Mouse (Mus musculus): Measurements from ENCODE around the gene Ndufb10. TPM values are rescaled to one million over a fixed set of nuclear protein-coding genes. Genes with fewer than 3 reads are reported as not detected.
A peak's percentile ranks its signal among the peaks of the same experiment; 100 is the strongest.
"Not testable (repeated sequence)": the region's sequence is repeated elsewhere in the genome, so short reads cannot be mapped to it uniquely, and the experiment has no call there.

Gene Ndufb10
- polyA plus RNA-seq, 1 experiment from 2014 or later, result 321 TPM

DNA sequence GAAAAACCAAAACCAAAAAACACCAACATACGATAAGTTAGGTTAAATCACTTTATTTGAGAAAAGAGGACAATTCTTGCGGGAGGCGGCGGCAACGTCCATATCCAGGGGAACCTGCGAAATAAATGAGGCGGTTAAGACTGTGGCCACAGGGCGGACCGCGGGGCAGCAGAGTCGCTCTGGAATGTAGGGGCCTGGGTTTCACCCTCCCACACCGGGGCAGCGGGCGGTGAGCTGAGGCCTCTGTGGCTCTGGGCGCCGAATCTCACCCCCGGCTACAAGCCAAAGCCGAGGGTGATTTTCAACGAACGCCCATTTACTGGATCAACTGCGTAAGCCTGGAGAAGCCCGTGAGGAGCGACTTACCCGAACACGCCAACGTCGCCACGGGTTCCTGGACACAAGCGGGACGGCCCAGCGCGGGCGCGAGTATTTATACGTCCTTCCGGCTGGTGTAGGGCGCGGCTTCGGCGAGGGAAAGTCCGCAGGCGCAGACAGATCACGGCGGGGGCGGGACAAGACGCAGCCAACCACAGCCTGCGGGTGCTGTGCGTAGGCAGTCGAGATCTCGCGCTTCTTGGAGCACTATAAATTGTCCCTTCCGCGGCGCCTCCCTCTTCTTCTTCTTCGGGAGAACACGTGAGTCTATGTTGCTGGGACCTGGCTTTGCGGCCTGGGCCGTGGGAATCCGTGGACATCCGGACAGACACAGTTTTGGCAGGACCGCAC, 4.6 kb downstream of the Ndufb10 start:
- Histone ChIP-seq H3K4me3 (ENCODE audit: low read depth, low read length) (peak overlapping the region; percentile 81), H3K9me3 (ENCODE audit: control insufficient read depth, low read length) (no peaks in the 10 kb centered on the region), H3K4me1 (replicated peaks; ENCODE audit: control insufficient read depth, insufficient read depth, low read length) (peaks cover 18% of the 10 kb centered on the region), H3K9ac (ENCODE audit: low read depth, low read length) (peak overlapping the region; percentile 96), H3K4me2 (peak overlapping the region; percentile 80), H3K27me3 (replicated peaks; ENCODE audit: control insufficient read depth, insufficient read depth, low read length) (no peaks in the 10 kb centered on the region), H3K27ac (ENCODE audit: low read depth, low read length) (peak overlapping the region; percentile 80), H3K36me3 (ENCODE audit: control insufficient read depth, insufficient read depth, low read length) (peaks cover 17% of the 10 kb centered on the region)
- ATAC-seq (replicated peaks; ENCODE audit: low FRiP score), result peak; percentile 92
- WGBS, result under 1% methylated on average over 60 of the region's 61 CpGs
- peak; percentile 99 for DNase-seq (ENCODE audit: low spot score)

DNA sequence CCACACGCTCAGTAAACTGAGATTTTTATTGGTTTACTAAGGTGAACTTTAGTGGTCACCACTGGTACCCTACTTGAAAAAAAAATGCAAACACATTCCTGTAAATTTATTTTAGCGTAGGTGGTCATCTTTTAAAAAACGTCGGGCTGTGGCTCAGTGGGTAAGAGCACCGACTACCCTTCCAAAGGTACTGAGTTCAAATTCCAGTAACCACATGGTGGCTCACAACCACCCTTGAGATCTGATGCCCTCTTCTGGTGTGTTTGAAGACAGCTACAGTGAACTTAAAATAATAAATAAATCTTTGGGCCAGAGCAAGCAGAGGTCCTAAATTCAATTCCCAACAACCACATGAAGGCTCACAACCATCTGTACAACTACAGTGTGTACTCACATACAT, 5.3 kb downstream of the Ndufb10 start:
- not testable (repeated sequence) for ATAC-seq (replicated peaks; ENCODE audit: low FRiP score); DNase-seq (ENCODE audit: low spot score); H3K9me3 ChIP-seq (ENCODE audit: control insufficient read depth, low read length); H3K27me3 ChIP-seq (replicated peaks; ENCODE audit: control insufficient read depth, insufficient read depth, low read length)
- Histone ChIP-seq H3K4me1 (replicated peaks; ENCODE audit: control insufficient read depth, insufficient read depth, low read length) (peaks cover 18% of the 10 kb centered on the region), H3K4me2 (peak overlapping the region; percentile 80), H3K4me3 (ENCODE audit: low read depth, low read length) (peak overlapping the region; percentile 81), H3K9ac (ENCODE audit: low read depth, low read length) (peak overlapping the region; percentile 96), H3K36me3 (ENCODE audit: control insufficient read depth, insufficient read depth, low read length) (peaks cover 17% of the 10 kb centered on the region), H3K27ac (ENCODE audit: low read depth, low read length) (peak overlapping the region; percentile 38; the same call in 1 of the 2 replicates)
- whole genome bisulfite sequencing, result 40% methylated on average over 5 of the region's 5 CpGs

DNA sequence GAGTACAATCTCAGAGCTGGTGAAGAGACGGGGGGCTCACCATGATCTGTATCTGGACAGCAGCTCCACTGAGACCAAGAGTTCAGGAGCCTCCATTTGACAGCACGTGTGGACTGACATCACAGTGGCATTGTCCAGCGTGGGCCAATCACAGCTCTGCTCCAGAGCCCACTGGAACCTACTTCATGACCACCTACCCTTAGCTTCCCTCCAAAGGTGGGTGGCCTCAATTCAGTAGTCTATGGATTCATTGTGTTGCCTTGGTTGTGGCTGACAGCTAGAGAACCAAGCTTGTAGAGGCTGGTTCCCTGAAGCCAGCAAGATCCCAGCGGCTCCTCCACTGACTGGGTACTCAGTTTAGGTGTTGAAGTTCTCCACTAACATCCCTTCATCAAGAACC, 6.3 kb downstream of the Ndufb10 start, which contains the start of the genes Rnf151 and Rps2:
TSS of gene Rnf151 (minus strand) at position 121 of the 400 bp plus-strand sequence.
TSS of gene Rps2 (plus strand) at position 174 of the 400 bp plus-strand sequence.
- Histone ChIP-seq H3K4me1 (replicated peaks; ENCODE audit: control insufficient read depth, insufficient read depth, low read length) (peaks cover 16% of the 10 kb centered on the region), H3K36me3 (ENCODE audit: control insufficient read depth, insufficient read depth, low read length) (peaks cover 17% of the 10 kb centered on the region), H3K9ac (ENCODE audit: low read depth, low read length) (peak within 1 kb of the TSS; percentile 96), H3K9me3 (ENCODE audit: control insufficient read depth, low read length) (no peaks in the 10 kb centered on the region), H3K27ac (ENCODE audit: low read depth, low read length) (peak within 1 kb of the TSS; percentile 38), H3K4me3 (ENCODE audit: low read depth, low read length) (peak within 1 kb of the TSS; percentile 81), H3K4me2 (peak within 1 kb of the TSS; percentile 80), H3K27me3 (replicated peaks; ENCODE audit: control insufficient read depth, insufficient read depth, low read length) (no peaks in the 10 kb centered on the region)
- DNase-seq (ENCODE audit: low spot score) (no peak), ATAC-seq (replicated peaks; ENCODE audit: low FRiP score) (no peak)
- 75% methylated on average over 4 of the region's 4 CpGs for WGBS

DNA sequence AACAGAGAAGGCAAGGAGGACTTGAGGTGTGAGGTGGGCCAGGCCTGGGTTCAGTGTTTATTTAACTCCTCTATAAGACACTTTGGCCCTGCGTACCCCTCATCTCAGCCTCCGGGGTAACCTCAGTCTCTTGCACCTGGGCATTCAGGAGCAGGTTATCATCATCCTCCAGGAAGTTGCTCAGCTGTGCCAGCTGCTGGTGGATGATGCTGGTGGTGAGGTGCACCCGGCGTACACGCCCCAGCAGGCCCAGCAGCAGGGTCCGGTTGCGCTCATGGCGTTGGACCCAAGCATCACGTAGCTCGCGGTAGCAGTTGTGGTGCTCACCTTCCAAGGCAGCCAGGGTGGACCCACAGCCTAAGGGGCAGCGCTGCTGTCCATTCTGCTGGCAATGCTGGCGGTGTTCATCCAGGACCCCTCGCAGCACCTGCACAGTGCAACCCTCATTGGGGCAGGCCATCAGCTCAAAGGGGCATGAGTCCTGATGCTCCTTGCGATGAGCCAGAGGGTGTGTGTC, 8.1 kb downstream of the Ndufb10 start:
- Histone ChIP-seq H3K27me3 (replicated peaks; ENCODE audit: control insufficient read depth, insufficient read depth, low read length) (no peaks in the 10 kb centered on the region), H3K9ac (ENCODE audit: low read depth, low read length) (no peak overlapping the region), H3K4me3 (ENCODE audit: low read depth, low read length) (no peak overlapping the region), H3K4me2 (no peak overlapping the region), H3K4me1 (replicated peaks; ENCODE audit: control insufficient read depth, insufficient read depth, low read length) (peaks cover 8% of the 10 kb centered on the region), H3K36me3 (ENCODE audit: control insufficient read depth, insufficient read depth, low read length) (peaks cover 8% of the 10 kb centered on the region), H3K27ac (ENCODE audit: low read depth, low read length) (no peak overlapping the region), H3K9me3 (ENCODE audit: control insufficient read depth, low read length) (no peaks in the 10 kb centered on the region)
- ATAC-seq (replicated peaks; ENCODE audit: low FRiP score), result no peak
- WGBS, result 94% methylated on average over 15 of the region's 15 CpGs
- no peak for DNase-seq (ENCODE audit: low spot score)

DNA sequence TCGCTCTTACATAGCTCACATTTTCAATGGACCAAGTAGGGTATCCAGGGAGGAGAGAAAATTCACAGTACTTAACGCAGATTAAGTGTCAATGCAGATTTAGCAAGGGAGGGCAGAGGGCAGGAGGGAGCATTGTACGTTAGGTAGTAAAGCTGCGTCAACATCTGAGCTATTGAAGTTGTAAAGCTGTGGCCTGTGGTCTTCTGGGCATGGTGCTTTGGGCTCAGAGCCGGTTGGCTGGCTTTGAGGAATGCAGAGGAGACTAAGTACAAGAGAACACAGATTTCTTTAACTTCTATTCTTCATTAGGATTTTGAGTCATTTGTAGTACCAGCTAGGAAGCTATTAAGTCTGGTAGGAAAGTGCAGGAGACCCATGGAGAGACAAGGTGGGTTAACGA, 8.7 kb downstream of the Ndufb10 start:
- no peak overlapping the region for H3K4me2 ChIP-seq
- H3K4me1 ChIP-seq (replicated peaks; ENCODE audit: control insufficient read depth, insufficient read depth, low read length), result peaks cover 8% of the 10 kb centered on the region
- no peak for DNase-seq (ENCODE audit: low spot score)
- WGBS, result 84% methylated on average over 6 of the region's 6 CpGs
- H3K9me3 ChIP-seq (ENCODE audit: control insufficient read depth, low read length), result no peaks in the 10 kb centered on the region
- no peak overlapping the region for H3K27ac ChIP-seq (ENCODE audit: low read depth, low read length)
- no peaks in the 10 kb centered on the region for H3K27me3 ChIP-seq (replicated peaks; ENCODE audit: control insufficient read depth, insufficient read depth, low read length)
- no peak overlapping the region for H3K4me3 ChIP-seq (ENCODE audit: low read depth, low read length)
- ATAC-seq (replicated peaks; ENCODE audit: low FRiP score), result no peak
- H3K36me3 ChIP-seq (ENCODE audit: control insufficient read depth, insufficient read depth, low read length), result peaks cover 6% of the 10 kb centered on the region
- H3K9ac ChIP-seq (ENCODE audit: low read depth, low read length), result no peak overlapping the region

DNA sequence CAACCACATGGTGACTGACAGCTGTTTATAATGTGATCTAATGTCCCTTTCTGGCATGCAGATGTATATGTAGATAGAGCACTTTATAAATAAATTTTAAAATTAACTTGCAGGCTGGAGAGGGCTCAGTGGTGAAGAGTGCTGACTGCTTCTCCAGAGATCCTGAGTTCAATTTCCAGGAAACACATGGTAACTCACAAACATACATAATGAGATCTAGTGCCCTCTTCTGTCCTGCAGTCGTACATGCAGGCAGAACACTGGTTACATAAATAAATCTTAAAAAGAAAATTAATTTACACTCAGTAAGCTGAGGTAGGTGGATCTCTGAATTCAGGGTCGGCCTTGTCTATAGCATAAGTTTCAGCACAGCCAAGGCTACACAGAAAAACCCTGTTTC, 15.6 kb downstream of the Ndufb10 start:
- Histone ChIP-seq H3K27ac (ENCODE audit: low read depth, low read length) (no peak overlapping the region), H3K4me3 (ENCODE audit: low read depth, low read length) (peak overlapping the region; percentile 55), H3K9ac (ENCODE audit: low read depth, low read length) (no peak overlapping the region), H3K4me2 (peak overlapping the region; percentile 73), H3K27me3 (replicated peaks; ENCODE audit: control insufficient read depth, insufficient read depth, low read length) (no peaks in the 10 kb centered on the region), H3K4me1 (replicated peaks; ENCODE audit: control insufficient read depth, insufficient read depth, low read length) (peaks cover 12% of the 10 kb centered on the region; the same call in 1 of the 2 replicates), H3K36me3 (ENCODE audit: control insufficient read depth, insufficient read depth, low read length) (peaks cover 16% of the 10 kb centered on the region; the same call in 1 of the 2 replicates), H3K9me3 (ENCODE audit: control insufficient read depth, low read length) (no peaks in the 10 kb centered on the region)
- ATAC-seq (replicated peaks; ENCODE audit: low FRiP score) (no peak), DNase-seq (ENCODE audit: low spot score) (no peak)
- 20% methylated on average over 2 of the region's 2 CpGs for WGBS

DNA sequence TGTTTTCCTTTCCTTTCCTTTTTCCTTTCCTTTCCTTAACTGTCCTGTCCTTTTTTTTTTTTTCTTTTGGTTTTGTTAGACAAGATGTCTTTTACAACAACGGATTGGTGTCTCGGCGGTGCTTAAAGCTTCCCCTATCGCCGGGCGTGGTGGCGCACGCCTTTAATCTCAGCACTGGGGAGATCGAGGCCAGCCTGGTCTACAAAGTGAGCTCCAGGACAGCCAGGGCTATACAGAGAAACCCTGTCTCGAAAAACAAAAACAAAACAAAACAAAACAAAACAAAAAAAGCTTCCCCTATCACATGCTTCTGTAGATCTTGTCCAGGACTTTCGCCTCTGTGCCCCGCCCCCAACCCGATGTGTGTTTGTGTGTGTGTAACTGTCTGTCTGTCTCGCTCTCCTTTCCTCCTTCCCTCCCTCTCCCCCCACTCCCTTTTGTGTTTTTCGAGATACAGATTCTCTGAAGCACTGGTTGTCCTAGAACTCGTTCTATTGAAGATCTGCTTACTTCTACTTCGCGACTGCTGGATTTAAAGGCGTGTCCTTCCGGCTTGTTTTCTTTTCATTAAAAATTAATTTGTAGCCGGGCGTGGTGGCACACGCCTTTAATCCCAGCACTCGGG, 16.4 kb downstream of the Ndufb10 start:
- H3K4me2 ChIP-seq, result peak overlapping the region; percentile 73
- ATAC-seq (replicated peaks; ENCODE audit: low FRiP score), result peak; percentile 50

DNA sequence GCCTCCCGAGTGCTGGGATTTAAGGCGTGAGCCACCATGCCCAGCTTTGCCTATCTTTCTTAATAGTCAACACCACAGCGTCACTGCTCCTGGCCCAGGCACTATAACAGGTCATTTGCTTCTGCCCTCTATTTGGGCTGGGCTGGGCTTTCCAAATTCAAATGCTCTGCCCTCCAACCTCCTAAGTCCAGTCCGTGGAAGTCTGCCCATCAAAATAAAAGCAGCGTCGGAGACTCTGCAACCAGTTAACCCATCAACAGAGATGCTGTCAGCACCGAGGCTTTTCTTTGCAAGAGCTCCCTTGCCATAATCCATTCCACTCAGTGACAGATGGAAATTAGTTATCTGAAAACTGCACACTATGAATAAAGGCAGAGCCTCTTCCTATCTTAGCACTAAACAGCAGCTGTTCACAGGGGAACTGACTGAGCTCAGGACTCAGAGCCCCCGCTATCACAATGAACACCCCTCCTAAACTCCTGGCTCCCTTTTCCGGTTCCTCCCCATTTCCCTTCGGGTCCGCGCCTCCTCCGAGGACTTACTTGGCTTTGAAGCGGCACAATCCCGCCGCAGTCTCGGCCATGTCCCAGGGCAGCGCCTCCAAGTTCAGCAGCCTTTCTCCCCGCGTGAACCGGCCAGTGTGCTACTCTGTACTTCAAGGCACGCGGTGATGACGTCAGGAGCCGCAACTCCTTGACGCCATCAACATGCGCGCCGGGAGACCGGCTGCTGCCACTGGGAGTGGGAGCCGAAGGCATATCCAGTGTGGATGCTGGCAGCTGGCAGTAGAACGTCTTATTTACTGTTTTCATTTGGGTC, 17.1 kb downstream of the Ndufb10 start, which contains the start of gene Tbl3:
TSS of gene Tbl3 (minus strand) at position 679 of the 819 bp plus-strand sequence.
- WGBS, result 3% methylated on average over 32 of the region's 32 CpGs
- peak; percentile 84 for ATAC-seq (replicated peaks; ENCODE audit: low FRiP score)

More for the DNA sequence above, 16.4 kb downstream of the Ndufb10 start:
- Histone ChIP-seq H3K9ac (ENCODE audit: low read depth, low read length) (peak overlapping the region; percentile 60), H3K27me3 (replicated peaks; ENCODE audit: control insufficient read depth, insufficient read depth, low read length) (no peaks in the 10 kb centered on the region), H3K4me1 (replicated peaks; ENCODE audit: control insufficient read depth, insufficient read depth, low read length) (peaks cover 12% of the 10 kb centered on the region; the same call in 1 of the 2 replicates), H3K27ac (ENCODE audit: low read depth, low read length) (peak overlapping the region; percentile 40), H3K4me3 (ENCODE audit: low read depth, low read length) (peak overlapping the region; percentile 55), H3K36me3 (ENCODE audit: control insufficient read depth, insufficient read depth, low read length) (peaks cover 18% of the 10 kb centered on the region; the same call in 1 of the 2 replicates), H3K9me3 (ENCODE audit: control insufficient read depth, low read length) (no peaks in the 10 kb centered on the region)
- peak; percentile 64 for DNase-seq (ENCODE audit: low spot score)
- WGBS, result 4% methylated on average over 24 of the region's 24 CpGs

More for the DNA sequence above, 17.1 kb downstream of the Ndufb10 start, which contains the start of gene Tbl3:
- peak within 1 kb of the TSS; percentile 55 for H3K4me3 ChIP-seq (ENCODE audit: low read depth, low read length)
- H3K9me3 ChIP-seq (ENCODE audit: control insufficient read depth, low read length), result no peaks in the 10 kb centered on the region
- H3K4me2 ChIP-seq, result peak within 1 kb of the TSS; percentile 73
- peaks cover 22% of the 10 kb centered on the region; the same call in 1 of the 2 replicates for H3K36me3 ChIP-seq (ENCODE audit: control insufficient read depth, insufficient read depth, low read length)
- H3K4me1 ChIP-seq (replicated peaks; ENCODE audit: control insufficient read depth, insufficient read depth, low read length), result peaks cover 12% of the 10 kb centered on the region; the same call in 1 of the 2 replicates
- H3K27me3 ChIP-seq (replicated peaks; ENCODE audit: control insufficient read depth, insufficient read depth, low read length), result no peaks in the 10 kb centered on the region
- peak; percentile 94 for DNase-seq (ENCODE audit: low spot score)
- peak within 1 kb of the TSS; percentile 60 for H3K9ac ChIP-seq (ENCODE audit: low read depth, low read length)
- peak within 1 kb of the TSS; percentile 40 for H3K27ac ChIP-seq (ENCODE audit: low read depth, low read length)

All from liver, embryonic 11.5 days (tissue).